Mouse (Mus musculus): Measurements from ENCODE around the gene Dyrk1a.

- TF ChIP-seq CTCF (IDR thresholded peaks at IDR 0.05; ENCODE audit: low read depth) (no peak), EP300 (IDR thresholded peaks at IDR 0.05; ENCODE audit: low read depth) (no peak)
Measured at GRCm38 (mm10) chr16:94736462-94737358, 166.9 kb downstream of the Dyrk1a start.
